Mouse (Mus musculus) CH12.LX (cell line): ENCODE measurements at regions not wholly inside any gene's neighbourhood (a gene's known extent, or its start where the extent isn't known, plus 50 kb on each side); places are given as distances from the start of the nearest gene placed in this dataset.

Experiments
- DNase-seq: peaks from one replicate; pipeline ENCODE4 v3.0.0-alpha.2; 2013; ENCODE audit errors: extremely low read depth
- H3K27ac ChIP-seq: 2 replicates; pipeline ENCODE4 v1.5.1; 2012; ENCODE audit warnings: low read depth, mild to moderate bottlenecking, control low read depth, moderate library complexity; ENCODE audit not compliant: insufficient read depth
- H3K27me3 ChIP-seq: replicated peaks from 2 replicates; pipeline ENCODE3; 2012; ENCODE audit warnings: inconsistent platforms
- H3K36me3 ChIP-seq, 2 experiments: replicated peaks in 1 of 2; 2 replicates each; pipeline versions ENCODE3 to v1.6.1; 2012; ENCODE audit warnings: inconsistent platforms in 1 of 2, low read length in 1 of 2, mild to moderate bottlenecking in 1 of 2, mixed read lengths in 1 of 2, moderate library complexity in 1 of 2; ENCODE audit not compliant: control insufficient read depth in 1 of 2, insufficient read depth in 1 of 2
- H3K4me1 ChIP-seq, 2 experiments: 2 replicates each; pipeline ENCODE4 v1.6.1; 2012; ENCODE audit warnings: inconsistent platforms in 1 of 2, moderate library complexity in 1 of 2; ENCODE audit not compliant: insufficient read depth in 2 of 2, control insufficient read depth in 1 of 2
- H3K4me2 ChIP-seq: 2 replicates; pipeline ENCODE4 v1.6.1; 2012; ENCODE audit warnings: low read depth, mild to moderate bottlenecking, control low read depth; ENCODE audit not compliant: poor library complexity, insufficient read depth, severe bottlenecking
- H3K4me3 ChIP-seq, 3 experiments: fragments of 150-350 bp in 1 of 3; sonication (generic) in 1 of 3; replicated peaks in 1 of 3; 2 replicates each; pipeline versions ENCODE3 to v1.5.1; 2011 to 2012; ENCODE audit warnings: low read depth in 2 of 3, low read length in 2 of 3, mild to moderate bottlenecking in 2 of 3, moderate library complexity in 2 of 3, control low read depth in 1 of 3, improper control_type of control experiment in 1 of 3, inconsistent platforms in 1 of 3, mixed read lengths in 1 of 3; ENCODE audit not compliant: poor library complexity in 1 of 3
- H3K79me2 ChIP-seq: replicated peaks from 2 replicates; pipeline ENCODE4 v1.6.1; 2012; ENCODE audit warnings: mild to moderate bottlenecking, moderate library complexity; ENCODE audit not compliant: control insufficient read depth, poor library complexity, insufficient read depth, severe bottlenecking; ENCODE audit errors: extremely low read depth
- H3K9ac ChIP-seq: 2 replicates; pipeline ENCODE4 v1.6.1; 2012; ENCODE audit warnings: low read depth, mild to moderate bottlenecking, control low read depth, moderate library complexity; ENCODE audit not compliant: insufficient read depth
- H3K9me3 ChIP-seq: replicated peaks from 2 replicates; pipeline ENCODE3; 2012; ENCODE audit warnings: low read length, inconsistent platforms, mixed read lengths
- BHLHE40 ChIP-seq: IDR thresholded peaks from 2 replicates; pipeline ENCODE4 v1.6.1; 2011; ENCODE audit warnings: mild to moderate bottlenecking, low read depth, low read length, improper control_type of control experiment
- CHD1 ChIP-seq: IDR thresholded peaks from 2 replicates; pipeline ENCODE4 v1.6.1; 2012; ENCODE audit warnings: low read depth, low read length, improper control_type of control experiment, inconsistent platforms
- CHD2 ChIP-seq: IDR thresholded peaks from 2 replicates; pipeline ENCODE4 v1.6.1; 2011; ENCODE audit warnings: low read length, improper control_type of control experiment
- CTCF ChIP-seq, 2 experiments: IDR thresholded peaks in 1 of 2; conservative IDR thresholded peaks in 1 of 2; 2 replicates each; pipeline ENCODE4 v1.5.1; 2011 to 2012; ENCODE audit warnings: low read depth in 2 of 2, low read length in 2 of 2, improper control_type of control experiment in 1 of 2, inconsistent platforms in 1 of 2, mild to moderate bottlenecking in 1 of 2, moderate library complexity in 1 of 2
- E2F4 ChIP-seq: IDR thresholded peaks from 2 replicates; pipeline ENCODE4 v1.6.1; 2011; ENCODE audit warnings: low read depth, low read length, improper control_type of control experiment; ENCODE audit not compliant: insufficient replicate concordance
- ELF1 ChIP-seq: IDR thresholded peaks from 2 replicates; pipeline ENCODE4 v1.6.1; 2014; ENCODE audit warnings: low read depth, mild to moderate bottlenecking, inconsistent platforms, low read length, improper control_type of control experiment
- EP300 ChIP-seq: IDR thresholded peaks from 2 replicates; pipeline ENCODE4 v1.6.1; 2011; ENCODE audit warnings: low read length, improper control_type of control experiment
- ETS1 ChIP-seq: conservative IDR thresholded peaks from 2 replicates; pipeline ENCODE4 v1.6.1; 2012; ENCODE audit warnings: low read depth, mild to moderate bottlenecking, inconsistent platforms, low read length, improper control_type of control experiment, moderate library complexity
- GABPA ChIP-seq: IDR thresholded peaks from 2 replicates; pipeline ENCODE4 v1.6.1; 2012; ENCODE audit warnings: low read depth, low read length, improper control_type of control experiment, inconsistent platforms; ENCODE audit not compliant: insufficient replicate concordance
- HCFC1 ChIP-seq: IDR thresholded peaks from 2 replicates; pipeline ENCODE4 v1.6.1; 2012; ENCODE audit warnings: low read depth, mild to moderate bottlenecking, inconsistent platforms, low read length, improper control_type of control experiment
- IRF4 ChIP-seq: IDR thresholded peaks from 2 replicates; pipeline ENCODE4 v1.6.1; 2014; ENCODE audit warnings: low read depth, mild to moderate bottlenecking, inconsistent platforms, low read length, improper control_type of control experiment
- JUN ChIP-seq: IDR thresholded peaks from 2 replicates; pipeline ENCODE4 v1.6.1; 2011; ENCODE audit warnings: low read depth, mild to moderate bottlenecking, low read length, improper control_type of control experiment, moderate library complexity; ENCODE audit not compliant: insufficient read depth
- JUND ChIP-seq: conservative IDR thresholded peaks from 2 replicates; pipeline ENCODE4 v1.6.1; 2011; ENCODE audit warnings: low read depth, low read length, improper control_type of control experiment
- KAT2A ChIP-seq: IDR thresholded peaks from 2 replicates; pipeline ENCODE4 v1.6.1; 2012; ENCODE audit warnings: low read length, improper control_type of control experiment, inconsistent platforms; ENCODE audit not compliant: insufficient replicate concordance
- MAFK ChIP-seq: IDR thresholded peaks from 2 replicates; pipeline ENCODE4 v1.6.1; 2011; ENCODE audit warnings: low read length, improper control_type of control experiment; ENCODE audit not compliant: insufficient replicate concordance
- MAX ChIP-seq: IDR thresholded peaks from 2 replicates; pipeline ENCODE4 v1.6.1; 2011; ENCODE audit warnings: low read length, improper control_type of control experiment
- MAZ ChIP-seq: IDR thresholded peaks from 2 replicates; pipeline ENCODE4 v1.6.1; 2012; ENCODE audit warnings: low read depth, mild to moderate bottlenecking, inconsistent platforms, low read length, improper control_type of control experiment, moderate library complexity
- MEF2A ChIP-seq: IDR thresholded peaks from 2 replicates; pipeline ENCODE4 v1.6.1; 2014; ENCODE audit warnings: low read depth, mild to moderate bottlenecking, inconsistent platforms, low read length, improper control_type of control experiment, borderline replicate concordance
- MXI1 ChIP-seq: IDR thresholded peaks from 2 replicates; pipeline ENCODE4 v1.6.1; 2011; ENCODE audit warnings: mild to moderate bottlenecking, low read depth, low read length, improper control_type of control experiment
- MYC ChIP-seq: IDR thresholded peaks from 2 replicates; pipeline ENCODE4 v1.6.1; 2011; ENCODE audit warnings: low read depth, mild to moderate bottlenecking, improper control_type of control experiment, low read length
- NELFE ChIP-seq: IDR thresholded peaks from 2 replicates; pipeline ENCODE4 v1.6.1; 2011; ENCODE audit warnings: low read depth, low read length, improper control_type of control experiment
- NRF1 ChIP-seq: IDR thresholded peaks from 2 replicates; pipeline ENCODE4 v1.6.1; 2014; ENCODE audit warnings: low read depth, mild to moderate bottlenecking, inconsistent platforms, low read length, improper control_type of control experiment, moderate library complexity
- PAX5 ChIP-seq: IDR thresholded peaks from 2 replicates; pipeline ENCODE4 v1.6.1; 2012; ENCODE audit warnings: low read length, inconsistent platforms, mixed read lengths
- POLR2A ChIP-seq: IDR thresholded peaks from 2 replicates; pipeline ENCODE4 v1.6.1; 2011; ENCODE audit warnings: low read depth, mild to moderate bottlenecking, improper control_type of control experiment, low read length
- POLR2AphosphoS2 ChIP-seq: IDR thresholded peaks from 2 replicates; pipeline ENCODE4 v1.6.1; 2011; ENCODE audit warnings: low read depth, low read length, improper control_type of control experiment
- RAD21 ChIP-seq: IDR thresholded peaks from 2 replicates; pipeline ENCODE4 v1.6.1; 2011; ENCODE audit warnings: low read depth, mild to moderate bottlenecking, low read length, improper control_type of control experiment, moderate library complexity
- RCOR1 ChIP-seq: conservative IDR thresholded peaks from 2 replicates; pipeline ENCODE4 v1.6.1; 2012; ENCODE audit warnings: low read depth, mild to moderate bottlenecking, inconsistent platforms, low read length, improper control_type of control experiment
- SIN3A ChIP-seq: IDR thresholded peaks from 2 replicates; pipeline ENCODE4 v1.6.1; 2012; ENCODE audit warnings: low read length, improper control_type of control experiment, inconsistent platforms
- SMC3 ChIP-seq: IDR thresholded peaks from 2 replicates; pipeline ENCODE4 v1.6.1; 2011; ENCODE audit warnings: low read depth, low read length, improper control_type of control experiment
- TBP ChIP-seq: conservative IDR thresholded peaks from 2 replicates; pipeline ENCODE4 v1.6.1; 2011; ENCODE audit warnings: low read depth, low read length, improper control_type of control experiment
- TCF12 ChIP-seq: IDR thresholded peaks from 2 replicates; pipeline ENCODE4 v1.6.1; 2014; ENCODE audit warnings: low read depth, mild to moderate bottlenecking, inconsistent platforms, low read length, improper control_type of control experiment
- UBTF ChIP-seq: IDR thresholded peaks from 2 replicates; pipeline ENCODE4 v1.6.1; 2012; ENCODE audit warnings: low read depth, mild to moderate bottlenecking, inconsistent platforms, low read length, improper control_type of control experiment, moderate library complexity
- USF1 ChIP-seq: IDR thresholded peaks from 2 replicates; pipeline ENCODE4 v1.6.1; 2014; ENCODE audit warnings: low read depth, mild to moderate bottlenecking, inconsistent platforms, low read length, improper control_type of control experiment
- USF2 ChIP-seq: conservative IDR thresholded peaks from 2 replicates; pipeline ENCODE4 v1.6.1; 2011; ENCODE audit warnings: low read depth, low read length, improper control_type of control experiment
- ZC3H11A ChIP-seq: IDR thresholded peaks from 2 replicates; pipeline ENCODE4 v1.6.1; 2012; ENCODE audit warnings: low read depth, mild to moderate bottlenecking, inconsistent platforms, low read length, improper control_type of control experiment
- ZKSCAN1 ChIP-seq: IDR thresholded peaks from 2 replicates; pipeline ENCODE4 v1.6.1; 2012; ENCODE audit warnings: low read depth, inconsistent platforms, low read length, improper control_type of control experiment, borderline replicate concordance
- ZMIZ1 ChIP-seq: IDR thresholded peaks from 2 replicates; pipeline ENCODE4 v1.6.1; 2012; ENCODE audit warnings: low read depth, mild to moderate bottlenecking, inconsistent platforms, low read length, improper control_type of control experiment
- ZNF384 ChIP-seq: IDR thresholded peaks from 2 replicates; pipeline ENCODE4 v1.6.1; 2012; ENCODE audit warnings: low read depth, low read length, improper control_type of control experiment, inconsistent platforms
- dilution Hi-C: fragments of 300-500 bp; cut with MboI; formaldehyde crosslinking; loops from 2 replicates; pipeline ENCODE4 v1.14.3; 2020; ENCODE audit warnings: low sequenced_read_pairs; ENCODE audit not compliant: extremely low pct_unique_long_range_greater_than_20kb, extremely low pct_ligation_motif_present
- in situ Hi-C: fragments of 300-500 bp; cut with MboI; formaldehyde crosslinking; loops from 3 replicates; pipeline ENCODE4 v1.14.3; 2019; ENCODE audit warnings: low sequenced_read_pairs, low pct_ligation_motif_present, low pct_unique_long_range_greater_than_20kb, mixed read lengths

DNA sequence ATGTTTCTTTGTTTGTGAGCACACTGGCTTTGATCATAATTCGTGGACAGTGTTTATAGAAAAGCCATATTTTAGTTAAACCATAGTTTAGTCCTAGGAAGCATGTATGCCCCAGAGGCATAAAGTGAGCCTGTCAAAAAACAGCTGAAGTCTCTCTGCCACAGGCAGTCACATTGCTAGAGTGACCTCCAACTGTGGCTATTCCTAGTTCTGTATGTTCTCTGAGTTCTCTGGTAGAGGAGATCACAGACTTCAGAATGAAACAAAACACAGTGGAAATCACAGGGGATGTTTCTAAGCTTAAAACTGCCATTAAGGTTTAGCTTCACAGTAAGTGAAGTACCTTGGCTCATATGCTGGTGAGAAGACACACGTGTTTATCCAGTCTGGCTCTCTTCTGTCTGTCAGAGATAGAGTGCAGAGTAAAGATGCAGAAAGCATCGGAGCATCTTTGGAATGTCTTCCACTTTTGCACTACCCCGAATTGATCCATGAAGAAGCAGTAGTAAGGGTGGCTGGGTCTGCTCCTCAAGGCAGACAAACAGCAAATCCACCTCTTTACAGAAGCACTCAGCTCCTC, 168.0 kb downstream of the Cd47 start:
- Histone ChIP-seq H3K27ac (peak overlapping the region; percentile 95), H3K9me3 (no peaks in the 10 kb centered on the region), H3K79me2 (peaks cover 7% of the 10 kb centered on the region), H3K4me2 (peak overlapping the region; percentile 18), H3K4me1 (peaks cover 40 to 84% of the 10 kb centered on the region in 2 experiments), H3K4me3 (peak overlapping the region; percentile 14 to 18 (median 17)), H3K9ac (peak overlapping the region; percentile 89), H3K27me3 (no peaks in the 10 kb centered on the region), H3K36me3 (no peaks in the 10 kb centered on the region)
- dilution Hi-C loops (no loop called here), in situ Hi-C loops (loop anchor here (5.0 kb wide), 1 partner anchor 59 kb away; no protein-coding TSS in a partner anchor)
- TF ChIP-seq RCOR1: no peak
- TF ChIP-seq MXI1: peak; percentile 74
- no peak for TF ChIP-seq BHLHE40
- peak; percentile 56; the same call in 1 of the 2 replicates for TF ChIP-seq SIN3A
- TF ChIP-seq NRF1: no peak
- TF ChIP-seq IRF4: no peak
- TF ChIP-seq ZKSCAN1: no peak
- no peak for TF ChIP-seq MAFK
- TF ChIP-seq UBTF: no peak
- no peak for TF ChIP-seq RAD21
- TF ChIP-seq MEF2A: no peak
- no peak for TF ChIP-seq PAX5
- no peak for TF ChIP-seq E2F4
- TF ChIP-seq JUN: no peak
- 0 out of 2 replicates have a peak, but pooled peaks have one; percentile 24 for TF ChIP-seq MYC
- no peak for TF ChIP-seq HCFC1
- TF ChIP-seq GABPA: no peak
- TF ChIP-seq ELF1: no peak
- TF ChIP-seq MAX: peak; percentile 71
- no peak for TF ChIP-seq USF1
- TF ChIP-seq ETS1: no peak
- no peak for TF ChIP-seq JUND
- TF ChIP-seq SMC3: no peak
- no peak for TF ChIP-seq EP300
- no peak for TF ChIP-seq POLR2A
- no peak for TF ChIP-seq KAT2A
- TF ChIP-seq TBP: 0 out of 2 replicates have a peak, but pooled peaks have one; percentile 11
- TF ChIP-seq CHD1: peak; percentile 61; the same call in 1 of the 2 replicates
- TF ChIP-seq CHD2: no peak
- no peak for TF ChIP-seq ZC3H11A
- TF ChIP-seq USF2: no peak
- TF ChIP-seq ZMIZ1: no peak
- TF ChIP-seq TCF12: peak; percentile 30; the same call in 1 of the 2 replicates
- TF ChIP-seq ZNF384: no peak
- no peak for TF ChIP-seq MAZ
- TF ChIP-seq POLR2AphosphoS2: peak; percentile 65
- TF ChIP-seq CTCF (conservative IDR thresholded peaks at IDR 0.05 in 1 of 2, IDR thresholded peaks at IDR 0.05 in 1 of 2; ENCODE audit: low read depth in 2 of 2, low read length in 2 of 2): no peak
- TF ChIP-seq NELFE: no peak
- DNase-seq: no peak
